Mouse (Mus musculus) megakaryocyte-erythroid progenitor cell, adult 5-6 weeks (primary cell): ENCODE results near the gene Rnase10. TPM values are rescaled to one million over a fixed set of nuclear protein-coding genes. Genes with fewer than 3 reads are reported as not detected.
"Not testable (repeated sequence)": the region's sequence is repeated elsewhere in the genome, so short reads cannot be mapped to it uniquely, and the experiment has no call there.

Experiments used
- ATAC-seq: replicated peaks from 2 replicates; pipeline ENCODE4 v1.8.0; 2016; ENCODE audit warnings: mild to moderate bottlenecking, inconsistent platforms; ENCODE audit not compliant: severe bottlenecking, poor library complexity, low FRiP score, low TSS enrichment
- total RNA-seq, 2 experiments: library from RNA; stranded (forward) in 1 of 2; stranded (reverse) in 1 of 2; fragments of 200-1000, 215-1000 nt in 1 of 2; fragments of >200 nt in 1 of 2; fragmentation: Nextera tagmentation in 1 of 2; gene quantifications; 2 replicates each; pipeline ENCODE4 v1.2.3; 2014 to 2017

Gene Rnase10
- total RNA-seq, 2 experiments from 2014 or later, result not detected

DNA sequence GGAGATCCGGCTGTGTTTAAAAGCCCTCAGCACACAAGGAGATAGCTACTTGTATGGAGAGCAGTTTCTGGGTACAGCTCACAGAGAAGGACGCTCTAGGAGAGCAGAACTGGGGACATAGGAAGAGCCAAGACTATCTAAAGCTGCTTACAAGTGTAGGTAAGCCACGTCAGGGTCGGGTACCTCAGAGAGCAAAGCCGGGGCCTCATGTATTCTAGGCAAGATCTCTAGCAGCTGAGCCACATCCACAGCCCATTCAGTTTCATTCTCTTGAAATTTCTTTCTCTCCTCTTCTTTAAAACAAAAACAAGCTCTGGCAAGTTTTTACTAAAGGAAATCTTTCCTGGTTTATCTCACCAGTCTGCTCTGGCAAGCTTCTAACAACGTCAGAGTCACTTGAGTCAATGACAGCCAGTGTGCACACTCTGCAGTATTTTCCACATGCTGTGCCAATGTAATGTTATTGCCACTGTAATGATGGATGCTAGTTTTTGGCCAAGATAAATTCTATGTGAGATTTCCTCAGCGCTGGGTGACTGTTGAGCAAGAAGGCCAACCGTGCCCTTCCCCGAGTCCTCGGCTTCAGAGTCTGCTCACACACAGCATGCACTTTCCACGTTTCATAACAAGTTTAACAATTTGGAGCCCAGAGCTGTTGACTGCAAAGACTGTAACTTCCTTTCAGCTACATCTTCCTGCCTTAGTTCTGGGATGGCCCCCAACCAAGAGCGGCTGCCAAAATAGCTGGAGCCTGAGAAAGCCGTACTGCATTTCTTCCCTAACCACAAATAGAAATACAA is 563 bp downstream of the Rnase10 start:
- ATAC-seq, result 0 out of 2 replicates have a peak, but pooled peaks have one; percentile 30

DNA sequence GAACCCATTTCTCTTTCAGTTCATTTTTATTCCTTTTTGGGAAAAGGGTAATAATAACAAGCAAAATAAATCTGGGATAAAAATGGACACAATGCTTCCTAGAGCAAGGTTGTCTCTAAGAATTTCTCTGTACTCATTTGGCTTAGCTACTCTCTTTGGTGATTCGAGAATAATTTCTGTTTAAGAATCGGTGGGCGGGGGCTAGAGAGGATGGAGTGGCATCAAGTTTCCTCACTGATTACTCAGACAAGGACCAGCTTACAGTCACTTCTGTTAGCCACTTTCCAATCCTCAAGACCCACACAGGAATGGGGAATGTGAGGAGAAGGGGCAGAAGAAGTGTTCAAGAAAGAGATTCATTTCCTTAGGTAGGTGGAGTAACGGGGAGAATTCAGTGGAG is 1.2 kb downstream of the Rnase10 start:
- no peak for ATAC-seq

DNA sequence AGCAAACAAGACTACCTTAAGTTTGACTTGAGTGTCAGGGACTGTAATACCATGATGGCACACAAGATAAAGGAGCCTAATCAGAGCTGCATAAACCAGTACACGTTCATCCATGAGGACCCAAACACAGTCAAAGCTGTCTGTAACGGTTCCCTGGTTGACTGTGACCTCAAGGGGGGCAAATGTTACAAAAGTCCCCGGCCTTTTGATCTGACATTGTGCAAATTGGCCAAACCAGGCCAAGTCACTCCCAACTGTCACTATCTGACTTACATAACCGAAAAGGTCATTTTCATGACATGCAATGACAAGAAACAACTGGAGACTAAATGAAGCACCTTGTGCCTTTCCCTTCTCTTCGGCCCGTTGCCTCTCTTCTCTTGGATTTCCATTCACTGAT is 2.0 kb downstream of the Rnase10 start:
- ATAC-seq, result no peak

DNA sequence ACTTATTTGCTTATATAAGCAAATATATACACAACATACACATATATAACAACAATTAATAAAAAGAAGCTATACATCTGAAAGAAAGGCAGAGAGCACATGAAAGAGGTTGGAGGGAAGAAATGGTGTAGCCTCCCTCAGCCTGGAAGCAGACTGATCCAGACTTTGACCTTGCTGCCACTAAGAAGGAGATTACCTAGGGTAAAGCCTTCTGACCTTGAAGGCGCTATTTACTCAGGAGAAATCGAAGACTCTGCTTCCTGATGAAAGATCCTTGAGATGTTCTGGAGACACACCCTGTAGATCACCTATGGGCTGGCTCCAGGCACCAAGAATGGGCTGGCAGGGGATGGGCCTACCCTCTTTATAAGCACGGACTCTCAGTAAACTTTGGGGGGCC is 7.2 kb downstream of the Rnase10 start:
- not testable (repeated sequence) for ATAC-seq

DNA sequence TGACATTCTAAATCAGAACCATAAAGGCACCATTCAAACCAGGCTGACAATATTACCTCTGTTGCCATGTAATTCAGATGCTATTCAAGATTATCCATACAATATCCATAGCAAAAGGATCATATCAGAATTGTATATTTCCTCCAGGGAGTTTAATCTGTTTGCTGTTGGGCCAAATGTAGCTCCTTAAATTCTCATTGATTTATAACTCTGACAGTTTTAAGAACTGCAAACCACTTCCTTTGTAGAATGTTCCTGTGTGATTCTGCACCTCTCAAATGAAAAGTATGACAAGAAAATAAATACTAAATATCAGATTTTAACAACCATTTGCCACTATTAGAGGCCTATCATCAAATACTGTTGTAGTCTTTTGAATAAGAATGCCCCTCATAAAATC is 8.2 kb downstream of the Rnase10 start:
- ATAC-seq, result no peak

DNA sequence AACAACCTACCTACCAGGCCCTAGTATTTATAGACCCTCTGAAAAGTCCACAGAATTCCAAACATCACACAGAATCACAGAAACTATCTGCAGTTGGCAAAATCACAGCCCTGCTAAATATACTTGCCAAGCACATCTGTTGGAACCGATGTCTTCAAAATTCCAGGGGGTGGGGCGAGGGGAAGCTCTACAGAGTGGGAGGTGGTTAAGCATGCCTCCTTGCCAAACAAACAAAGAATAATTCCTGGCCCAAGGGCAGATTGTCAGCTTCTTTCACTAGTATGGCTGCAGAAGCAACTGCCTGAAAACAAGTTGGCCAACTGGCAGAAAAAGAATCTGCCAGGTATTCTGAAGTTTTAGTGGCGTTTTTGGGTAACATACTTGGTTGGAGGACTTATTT is 9.7 kb downstream of the Rnase10 start:
- ATAC-seq, result no peak

DNA sequence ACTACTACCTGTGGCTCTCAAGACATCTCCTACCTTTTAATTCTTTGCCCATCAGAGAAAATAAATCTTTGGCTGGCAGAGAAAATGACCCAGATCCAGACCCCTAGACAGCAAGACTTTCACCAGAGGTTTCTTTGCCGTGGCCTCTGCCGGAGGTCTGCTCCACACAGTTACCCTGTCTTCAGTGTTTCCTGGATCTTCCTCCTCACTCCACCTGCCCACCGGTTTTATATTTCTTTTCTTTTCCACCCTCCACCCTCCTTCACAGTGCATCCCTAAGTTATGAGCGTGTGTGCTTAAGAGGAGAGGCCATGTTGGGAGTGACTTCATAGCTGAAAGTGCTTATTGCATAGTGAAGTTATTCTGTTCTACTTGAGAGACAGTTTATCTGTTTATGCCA is 15.9 kb downstream of the Rnase10 start:
- no peak for ATAC-seq

DNA sequence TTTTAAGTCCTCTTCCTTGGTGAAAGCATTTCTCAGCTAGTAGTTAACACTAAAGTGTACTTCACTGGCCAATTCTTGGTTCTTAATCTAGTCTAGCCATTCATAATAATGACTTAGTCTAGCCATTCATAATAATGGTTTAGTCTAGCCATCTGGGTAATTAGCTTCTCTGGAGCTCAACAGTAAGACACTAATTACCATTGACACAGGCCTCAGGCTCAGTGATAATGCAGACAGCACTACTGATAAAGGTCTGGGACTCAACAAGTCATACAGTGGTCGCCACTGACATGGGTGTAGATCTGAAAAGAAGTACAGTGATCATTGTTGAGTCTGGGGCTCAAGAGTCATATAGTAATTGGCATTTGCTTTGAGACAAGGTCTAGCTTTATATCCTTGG is 17.3 kb downstream of the Rnase10 start:
- peak; percentile 50; the same call in 1 of the 2 replicates for ATAC-seq

DNA sequence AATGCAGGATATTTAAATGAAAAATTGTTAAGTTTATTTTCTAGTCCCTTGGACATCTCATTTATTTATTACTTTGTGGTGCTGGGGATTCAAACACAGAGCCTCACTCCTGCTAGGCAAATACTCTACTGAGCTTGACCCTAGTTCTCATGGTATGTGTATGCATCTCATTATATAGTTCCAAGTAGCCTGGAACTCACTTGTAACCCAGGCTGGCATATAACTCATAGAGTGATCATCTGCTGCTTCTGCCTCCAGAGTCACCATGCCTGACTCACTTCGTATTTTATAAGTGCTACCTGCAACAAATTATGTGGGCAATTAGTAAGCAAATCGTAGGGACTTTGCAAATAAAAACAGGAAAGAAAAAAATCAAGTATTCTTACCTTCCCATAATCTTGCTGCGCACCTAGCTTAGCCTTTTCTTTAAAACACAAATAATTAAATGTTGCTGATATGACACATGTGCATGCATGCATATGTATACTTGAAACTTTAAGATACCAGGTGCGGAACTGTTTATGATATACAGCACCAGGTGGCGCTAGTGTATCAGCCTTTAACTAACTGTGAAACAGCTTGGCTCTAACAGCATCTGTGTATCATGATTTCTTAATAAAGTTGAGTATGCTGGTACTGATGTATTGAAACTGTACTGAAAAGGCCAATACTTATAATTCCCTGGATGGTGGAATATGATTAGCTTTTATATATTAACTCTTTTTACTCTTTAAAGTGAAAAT is 19.0 kb downstream of the Rnase10 start:
- peak; percentile 89 for ATAC-seq

DNA sequence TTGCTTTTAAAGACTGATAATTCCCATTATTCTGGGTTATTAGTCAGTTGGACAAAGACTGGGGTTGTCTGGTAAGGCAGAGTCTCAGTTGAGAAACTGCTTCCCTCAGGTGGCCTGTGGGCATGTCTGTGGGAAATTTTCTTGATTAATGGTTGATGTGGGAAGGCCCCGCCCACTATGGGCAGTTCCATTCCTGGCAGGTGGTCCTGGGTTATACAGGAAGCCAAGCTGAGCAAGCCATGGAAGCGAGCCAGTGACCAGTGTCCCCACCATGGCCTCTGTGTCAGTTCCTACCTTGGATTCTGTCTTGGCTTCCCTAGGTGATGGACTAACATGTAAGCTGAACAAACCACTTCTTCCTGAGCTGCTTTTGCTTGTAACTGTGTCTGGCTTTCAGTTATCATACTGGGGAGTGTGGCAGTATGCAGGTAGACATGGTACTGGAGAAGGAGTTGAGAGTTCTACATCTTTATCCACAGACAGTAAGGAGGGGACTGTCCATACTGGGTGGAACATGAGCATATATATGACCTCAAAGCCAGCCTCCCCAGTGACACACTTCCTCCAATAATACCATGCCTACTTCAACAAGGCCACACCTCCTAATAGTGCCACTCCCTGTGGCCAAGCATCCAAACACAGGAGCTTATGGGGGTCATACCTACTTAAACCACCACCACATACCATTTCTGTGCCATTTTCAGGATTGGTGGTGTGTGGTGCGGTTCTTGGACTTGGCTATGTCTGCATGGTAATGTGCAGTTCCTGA is 20.0 kb downstream of the Rnase10 start:
- ATAC-seq, result 0 out of 2 replicates have a peak, but pooled peaks have one; percentile 32

DNA sequence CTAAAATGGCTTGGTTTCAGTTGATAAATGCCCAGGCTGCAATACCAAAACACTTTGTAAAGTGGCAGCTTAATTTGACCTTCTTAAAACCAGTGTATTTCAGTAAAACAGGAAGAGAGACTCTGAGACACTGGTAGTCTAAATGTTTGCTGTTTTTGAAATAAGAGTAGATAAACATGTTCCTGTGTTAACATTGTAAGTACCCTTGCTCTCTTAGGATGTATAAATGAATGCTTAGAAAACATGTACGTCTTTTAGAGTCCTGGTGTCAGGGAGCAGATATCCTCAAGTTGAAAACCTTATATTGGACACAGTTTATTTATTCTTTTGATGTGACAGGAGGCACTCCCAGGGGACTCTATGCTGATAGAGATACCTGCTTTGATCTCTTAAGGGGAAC is 27.7 kb downstream of the Rnase10 start:
- no peak for ATAC-seq

DNA sequence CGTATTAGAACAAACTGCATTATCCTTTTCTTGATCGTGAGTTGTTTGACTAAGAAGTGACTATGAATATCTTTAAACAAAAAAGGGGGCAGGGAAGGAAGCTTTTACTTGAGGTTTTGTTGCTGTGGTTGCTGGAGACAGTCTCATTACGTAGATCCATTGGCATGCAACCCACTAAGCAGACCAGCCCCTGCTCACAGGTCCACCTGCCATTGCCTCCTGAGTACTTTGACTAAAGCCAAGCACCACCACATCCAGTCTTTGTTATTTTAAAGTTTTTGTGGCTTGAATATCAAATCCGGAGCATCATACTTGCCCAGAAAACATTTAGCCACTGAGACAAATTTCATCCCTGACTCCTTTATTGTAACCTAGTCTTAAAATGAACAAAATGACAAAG is 28.7 kb downstream of the Rnase10 start:
- ATAC-seq, result no peak

DNA sequence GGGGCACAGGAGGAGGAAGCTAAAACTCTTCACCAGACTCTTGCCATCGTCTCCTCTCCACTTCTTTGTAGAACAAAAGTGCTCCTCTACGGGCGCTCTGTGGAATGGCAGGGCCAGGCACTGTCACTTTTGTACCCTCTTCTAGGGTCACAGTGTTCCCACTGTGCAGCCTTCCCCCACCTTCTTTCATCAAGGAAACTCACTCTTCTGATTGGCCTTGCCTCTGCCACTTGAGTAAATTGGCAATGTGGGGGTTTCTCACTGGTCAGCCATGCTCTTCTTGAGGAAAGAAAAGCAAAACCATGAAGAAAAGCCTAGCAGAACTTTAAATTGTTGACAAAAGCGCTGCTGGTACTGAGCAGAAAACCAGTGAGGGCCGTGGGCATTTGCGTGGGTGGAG is 34.2 kb downstream of the Rnase10 start, which contains the start of gene Rnase9:
Gene Rnase9 (minus strand): TSS at position 101 of the 400 bp plus-strand sequence.
- ATAC-seq, result no peak

DNA sequence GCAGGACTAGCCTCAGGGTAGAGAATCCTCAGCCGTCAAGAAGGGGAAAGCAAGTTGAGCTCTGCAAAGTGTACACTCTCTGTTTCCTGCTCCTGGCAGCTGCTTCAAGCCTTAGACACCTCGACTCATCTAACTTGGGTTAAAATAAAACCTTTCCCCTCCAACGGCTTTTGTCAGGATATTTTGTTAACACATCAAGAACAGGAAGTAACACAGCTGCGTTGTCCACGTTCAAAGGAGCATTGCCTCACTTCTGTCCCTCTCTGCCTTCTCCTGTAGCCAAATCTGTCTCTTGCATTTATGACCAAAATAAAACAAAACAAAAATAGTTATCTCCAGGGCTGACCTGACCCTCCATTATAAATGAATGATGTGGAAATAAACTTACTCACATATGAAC is 40.3 kb downstream of the Rnase10 start:
- no peak for ATAC-seq

DNA sequence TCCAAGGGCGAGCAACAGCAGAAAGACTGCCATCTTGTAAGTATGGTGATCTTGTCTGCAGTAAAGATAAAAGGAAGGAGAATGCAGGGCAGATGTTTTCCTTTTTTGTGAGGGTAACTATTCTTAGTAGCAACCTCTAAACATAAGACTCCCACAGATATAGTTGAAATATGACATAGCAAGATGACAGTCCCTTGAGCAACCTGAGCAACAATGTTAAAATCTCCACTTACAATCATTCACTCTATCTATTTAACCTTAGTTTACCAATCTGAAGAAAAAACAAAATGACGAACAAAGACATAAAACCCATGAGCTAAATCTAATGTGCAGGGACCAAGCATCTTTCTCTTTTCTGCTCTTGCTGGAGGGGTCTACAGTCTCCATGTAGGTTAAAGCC is 42.5 kb downstream of the Rnase10 start, which contains the start of gene Rnase11:
Gene Rnase11 (minus strand): TSS at position 101 of the 400 bp plus-strand sequence.
- no peak for ATAC-seq

DNA sequence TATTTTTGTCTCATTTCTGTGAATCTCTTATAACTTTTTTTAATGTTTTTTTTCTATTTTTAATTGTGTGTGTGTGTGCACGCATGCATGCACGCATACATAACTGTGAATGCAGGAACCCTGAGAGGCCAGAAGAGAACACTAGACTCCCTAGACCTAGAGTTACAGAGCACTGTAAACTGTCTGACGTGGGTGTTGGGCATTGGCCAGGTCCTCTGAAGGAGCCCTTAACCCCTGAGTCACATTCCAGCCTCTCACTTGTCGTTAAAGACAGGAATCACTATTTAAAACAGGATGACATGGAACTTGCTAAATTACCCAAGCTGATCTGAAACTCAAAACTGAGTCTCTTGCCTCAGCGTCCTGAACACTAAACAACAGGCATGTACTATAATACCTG is 44.4 kb downstream of the Rnase10 start:
- ATAC-seq, result no peak

DNA sequence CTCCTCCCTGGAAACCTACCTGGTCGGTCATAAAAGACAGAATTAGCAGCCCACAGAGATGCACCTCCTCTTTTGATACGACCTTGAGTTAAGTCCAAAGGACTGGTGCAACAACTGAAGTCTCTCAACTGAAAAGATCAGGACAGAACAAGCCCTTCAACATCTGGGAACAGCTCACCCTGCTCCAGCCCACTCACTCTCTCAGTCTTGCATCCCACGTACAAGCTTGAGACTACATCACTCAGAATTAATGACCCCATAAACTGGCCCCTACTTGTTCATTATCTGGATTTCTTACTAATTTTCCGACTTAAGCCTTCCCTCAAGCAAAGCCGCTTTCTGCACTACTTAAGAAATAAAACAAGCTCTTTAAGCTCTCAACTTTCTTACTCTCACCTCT is 45.6 kb downstream of the Rnase10 start:
- no peak for ATAC-seq

DNA sequence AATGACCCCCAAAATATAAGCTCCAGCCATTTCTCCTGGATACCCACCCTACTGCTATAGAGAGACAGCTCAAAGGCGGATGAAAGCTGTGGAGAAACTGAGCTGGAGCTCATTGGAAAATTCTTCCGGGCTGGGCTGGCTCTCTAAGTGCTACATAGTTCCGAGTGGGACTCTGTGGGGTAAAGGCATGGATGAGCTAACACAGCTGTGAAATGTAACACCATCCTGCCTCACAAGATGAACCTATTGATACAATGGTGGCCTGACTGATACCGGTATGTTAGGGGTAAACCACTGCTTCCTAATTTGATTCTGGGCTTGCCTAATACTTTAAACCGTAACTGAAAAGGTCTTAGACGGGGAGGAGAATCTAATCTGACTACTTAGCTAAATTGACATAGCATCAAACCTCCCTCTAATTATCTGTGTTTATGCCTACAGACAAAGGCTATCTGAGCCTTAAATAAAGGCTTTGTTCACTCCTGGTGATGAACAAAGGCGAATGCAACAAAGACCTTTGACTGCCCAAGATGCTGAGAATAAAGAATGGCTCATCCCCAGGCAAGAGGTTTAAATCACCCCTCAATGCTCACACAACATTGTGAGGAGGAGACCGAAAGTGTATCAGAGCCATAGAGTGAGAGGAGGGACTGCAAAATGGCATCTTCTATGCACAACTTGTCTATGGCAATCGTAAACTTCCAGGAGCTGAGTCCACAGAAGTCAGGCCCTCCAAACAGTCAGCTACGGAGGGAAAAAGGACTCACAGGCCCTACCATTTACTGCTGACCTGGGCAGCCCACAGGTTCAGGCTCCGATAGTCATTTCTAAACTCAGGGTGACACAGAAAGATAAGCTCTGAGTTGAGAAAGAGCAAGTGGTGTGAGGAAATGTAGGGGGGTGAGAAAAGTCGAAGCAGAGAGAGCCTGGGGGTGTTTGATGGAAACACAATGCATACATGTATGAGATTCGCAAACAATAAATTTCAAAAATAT is 47.0 kb downstream of the Rnase10 start:
- ATAC-seq, result peak; percentile 37

DNA sequence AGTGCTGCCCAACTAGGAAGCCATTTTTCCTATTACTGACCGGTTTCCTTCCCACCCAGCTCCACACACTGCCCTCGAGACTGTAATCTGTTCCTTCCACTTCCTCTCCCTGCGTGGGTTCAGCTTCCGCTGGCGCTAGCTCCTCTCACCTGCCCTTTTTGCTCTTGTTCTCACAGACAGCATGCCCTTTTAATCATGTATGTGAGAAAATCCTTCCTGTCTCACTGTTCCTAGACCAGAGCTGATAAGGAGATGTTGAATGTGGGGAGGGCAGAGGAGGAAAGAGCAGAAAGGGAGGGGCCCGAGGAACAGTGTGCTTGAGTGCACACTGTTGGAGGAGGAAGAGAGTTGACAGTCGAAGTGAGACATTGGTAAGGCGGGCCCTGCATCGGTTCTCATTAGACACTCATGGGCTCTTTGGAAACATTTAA is 49.9 kb downstream of the Rnase10 start, which contains the start of gene Rnase12:
Gene Rnase12 (minus strand): TSS at position 261 of the 431 bp plus-strand sequence.
- peak; percentile 72 for ATAC-seq
